Mouse (Mus musculus): ENCODE measurements around the gene Lyrm1. TPM values are rescaled to one million over a fixed set of nuclear protein-coding genes. Genes with fewer than 3 reads are reported as not detected.

The Lyrm1 gene
- polyA plus RNA-seq, 1 experiment from 2014 or later = 23.7 TPM

GRCm38 (mm10) chr7:119897521-119898109 lies 2.0 kb downstream of the Lyrm1 start:
- Histone ChIP-seq H3K9me3 (ENCODE audit: control insufficient read depth, low read length) (no peaks in the 10 kb centered on the region), H3K4me3 (replicated peaks; ENCODE audit: low read depth, low read length) (no peak overlapping the region), H3K9ac (replicated peaks; ENCODE audit: low read length) (no peak overlapping the region), H3K4me1 (ENCODE audit: control insufficient read depth, insufficient read depth, low read length) (peaks cover 23% of the 10 kb centered on the region), H3K27me3 (ENCODE audit: control insufficient read depth, insufficient read depth, low read length) (no peaks in the 10 kb centered on the region), H3K27ac (replicated peaks; ENCODE audit: low read depth, low read length) (no peak overlapping the region), H3K36me3 (ENCODE audit: control insufficient read depth, insufficient read depth, low read length) (no peaks in the 10 kb centered on the region), H3K4me2 (ENCODE audit: low read length) (no peak overlapping the region)
- 95% methylated on average over 8 of the region's 8 CpGs for WGBS
- DNase-seq (no peak), ATAC-seq (ENCODE audit: low FRiP score, low TSS enrichment) (no peak)

- no peak overlapping the region for H3K27ac ChIP-seq (replicated peaks; ENCODE audit: low read depth, low read length)
- no peaks in the 10 kb centered on the region for H3K36me3 ChIP-seq (ENCODE audit: control insufficient read depth, insufficient read depth, low read length)
- peaks cover 19% of the 10 kb centered on the region for H3K4me1 ChIP-seq (ENCODE audit: control insufficient read depth, insufficient read depth, low read length)
- 60% methylated on average over 1 of the region's 1 CpGs for WGBS
- H3K9ac ChIP-seq (replicated peaks; ENCODE audit: low read length) = no peak overlapping the region
- DNase-seq (no peak), ATAC-seq (ENCODE audit: low FRiP score, low TSS enrichment) (no peak)
- no peaks in the 10 kb centered on the region for H3K27me3 ChIP-seq (ENCODE audit: control insufficient read depth, insufficient read depth, low read length)
- no peaks in the 10 kb centered on the region for H3K9me3 ChIP-seq (ENCODE audit: control insufficient read depth, low read length)
- no peak overlapping the region for H3K4me3 ChIP-seq (replicated peaks; ENCODE audit: low read depth, low read length)
- no peak overlapping the region for H3K4me2 ChIP-seq (ENCODE audit: low read length)
These were observed 2.7 kb downstream of the Lyrm1 start for GRCm38 (mm10) chr7:119898247-119898856.

- DNase-seq = no peak
- Histone ChIP-seq H3K4me2 (ENCODE audit: low read length) (no peak overlapping the region), H3K9ac (replicated peaks; ENCODE audit: low read length) (no peak overlapping the region), H3K27me3 (ENCODE audit: control insufficient read depth, insufficient read depth, low read length) (no peaks in the 10 kb centered on the region), H3K4me3 (replicated peaks; ENCODE audit: low read depth, low read length) (no peak overlapping the region), H3K36me3 (ENCODE audit: control insufficient read depth, insufficient read depth, low read length) (no peaks in the 10 kb centered on the region), H3K9me3 (ENCODE audit: control insufficient read depth, low read length) (no peaks in the 10 kb centered on the region), H3K27ac (replicated peaks; ENCODE audit: low read depth, low read length) (no peak overlapping the region), H3K4me1 (ENCODE audit: control insufficient read depth, insufficient read depth, low read length) (peaks cover 7% of the 10 kb centered on the region; the same call in 1 of the 2 replicates)
- 75% methylated on average over 3 of the region's 3 CpGs for WGBS
- no peak for ATAC-seq (ENCODE audit: low FRiP score, low TSS enrichment)
These were observed 3.9 kb downstream of the Lyrm1 start for GRCm38 (mm10) chr7:119899386-119900057.

- Histone ChIP-seq H3K4me2 (ENCODE audit: low read length) (no peak overlapping the region), H3K9ac (replicated peaks; ENCODE audit: low read length) (no peak overlapping the region), H3K4me3 (replicated peaks; ENCODE audit: low read depth, low read length) (no peak overlapping the region), H3K36me3 (ENCODE audit: control insufficient read depth, insufficient read depth, low read length) (no peaks in the 10 kb centered on the region), H3K4me1 (ENCODE audit: control insufficient read depth, insufficient read depth, low read length) (no peaks in the 10 kb centered on the region), H3K27me3 (ENCODE audit: control insufficient read depth, insufficient read depth, low read length) (no peaks in the 10 kb centered on the region), H3K27ac (replicated peaks; ENCODE audit: low read depth, low read length) (no peak overlapping the region), H3K9me3 (ENCODE audit: control insufficient read depth, low read length) (no peaks in the 10 kb centered on the region)
- ATAC-seq (ENCODE audit: low FRiP score, low TSS enrichment) (no peak), DNase-seq (no peak)
- WGBS = 90% methylated on average over 3 of the region's 3 CpGs
These were observed 11.0 kb downstream of the Lyrm1 start for GRCm38 (mm10) chr7:119906523-119907215.

- no peaks in the 10 kb centered on the region for H3K27me3 ChIP-seq (ENCODE audit: control insufficient read depth, insufficient read depth, low read length)
- H3K4me3 ChIP-seq (replicated peaks; ENCODE audit: low read depth, low read length) = no peak overlapping the region
- no peaks in the 10 kb centered on the region for H3K4me1 ChIP-seq (ENCODE audit: control insufficient read depth, insufficient read depth, low read length)
- no peak overlapping the region for H3K4me2 ChIP-seq (ENCODE audit: low read length)
- H3K9me3 ChIP-seq (ENCODE audit: control insufficient read depth, low read length) = no peaks in the 10 kb centered on the region
- no peak overlapping the region for H3K9ac ChIP-seq (replicated peaks; ENCODE audit: low read length)
- DNase-seq (no peak), ATAC-seq (ENCODE audit: low FRiP score, low TSS enrichment) (no peak)
- WGBS = 73% methylated on average over 3 of the region's 3 CpGs
- H3K27ac ChIP-seq (replicated peaks; ENCODE audit: low read depth, low read length) = no peak overlapping the region
- H3K36me3 ChIP-seq (ENCODE audit: control insufficient read depth, insufficient read depth, low read length) = 0 out of 2 replicates have a peak, but pooled peaks cover 2% of the 10 kb centered on the region
These were observed 16.1 kb downstream of the Lyrm1 start for GRCm38 (mm10) chr7:119911727-119912126.

- H3K9ac ChIP-seq (replicated peaks; ENCODE audit: low read length) = no peak overlapping the region
- ATAC-seq (ENCODE audit: low FRiP score, low TSS enrichment) (no peak), DNase-seq (no peak)
- H3K27ac ChIP-seq (replicated peaks; ENCODE audit: low read depth, low read length) = no peak overlapping the region
- H3K4me2 ChIP-seq (ENCODE audit: low read length) = no peak overlapping the region
- H3K36me3 ChIP-seq (ENCODE audit: control insufficient read depth, insufficient read depth, low read length) = 0 out of 2 replicates have a peak, but pooled peaks cover 2% of the 10 kb centered on the region
- 69% methylated on average over 2 of the region's 2 CpGs for WGBS
- no peaks in the 10 kb centered on the region for H3K4me1 ChIP-seq (ENCODE audit: control insufficient read depth, insufficient read depth, low read length)
- no peaks in the 10 kb centered on the region for H3K9me3 ChIP-seq (ENCODE audit: control insufficient read depth, low read length)
- H3K4me3 ChIP-seq (replicated peaks; ENCODE audit: low read depth, low read length) = no peak overlapping the region
- no peaks in the 10 kb centered on the region for H3K27me3 ChIP-seq (ENCODE audit: control insufficient read depth, insufficient read depth, low read length)
These were observed 24.8 kb downstream of the Lyrm1 start for GRCm38 (mm10) chr7:119920457-119920856.

- Histone ChIP-seq H3K4me2 (ENCODE audit: low read length) (no peak overlapping the region), H3K9me3 (ENCODE audit: control insufficient read depth, low read length) (no peaks in the 10 kb centered on the region), H3K27ac (replicated peaks; ENCODE audit: low read depth, low read length) (no peak overlapping the region), H3K36me3 (ENCODE audit: control insufficient read depth, insufficient read depth, low read length) (0 out of 2 replicates have a peak, but pooled peaks cover 2% of the 10 kb centered on the region), H3K4me3 (replicated peaks; ENCODE audit: low read depth, low read length) (no peak overlapping the region), H3K9ac (replicated peaks; ENCODE audit: low read length) (no peak overlapping the region), H3K27me3 (ENCODE audit: control insufficient read depth, insufficient read depth, low read length) (no peaks in the 10 kb centered on the region), H3K4me1 (ENCODE audit: control insufficient read depth, insufficient read depth, low read length) (no peaks in the 10 kb centered on the region)
- 85% methylated on average over 4 of the region's 4 CpGs for WGBS
- ATAC-seq (ENCODE audit: low FRiP score, low TSS enrichment) (no peak), DNase-seq (no peak)
These were observed 25.4 kb downstream of the Lyrm1 start for GRCm38 (mm10) chr7:119921054-119921453.

- H3K27me3 ChIP-seq (ENCODE audit: control insufficient read depth, insufficient read depth, low read length) = no peaks in the 10 kb centered on the region
- WGBS = 68% methylated on average over 2 of the region's 2 CpGs
- ATAC-seq (ENCODE audit: low FRiP score, low TSS enrichment) (no peak), DNase-seq (no peak)
- H3K36me3 ChIP-seq (ENCODE audit: control insufficient read depth, insufficient read depth, low read length) = no peaks in the 10 kb centered on the region
- no peak overlapping the region for H3K4me3 ChIP-seq (replicated peaks; ENCODE audit: low read depth, low read length)
- H3K4me2 ChIP-seq (ENCODE audit: low read length) = no peak overlapping the region
- H3K9me3 ChIP-seq (ENCODE audit: control insufficient read depth, low read length) = no peaks in the 10 kb centered on the region
- no peak overlapping the region for H3K27ac ChIP-seq (replicated peaks; ENCODE audit: low read depth, low read length)
- no peak overlapping the region for H3K9ac ChIP-seq (replicated peaks; ENCODE audit: low read length)
- no peaks in the 10 kb centered on the region for H3K4me1 ChIP-seq (ENCODE audit: control insufficient read depth, insufficient read depth, low read length)
These were observed 33.3 kb downstream of the Lyrm1 start for GRCm38 (mm10) chr7:119928783-119929440.
